Mouse (Mus musculus): ENCODE measurements around the gene Gm44596.

Gene Gm44596

GRCm38 (mm10) chr6:128354140-128354539 lies 21.2 kb upstream of the Gm44596 start:
- H3K4me1 ChIP-seq (replicated peaks; ENCODE audit: low read depth, low read length) = peaks cover 55% of the 10 kb centered on the region
- TF ChIP-seq NANOG (IDR thresholded peaks at IDR 0.05; ENCODE audit: borderline replicate concordance, low read length) (no peak), CTCF (conservative IDR thresholded peaks at IDR 0.05; ENCODE audit: low read length) (no peak), POU5F1 (IDR thresholded peaks at IDR 0.05; ENCODE audit: borderline replicate concordance, low read length) (no peak)
- peaks cover 53% of the 10 kb centered on the region for H3K36me3 ChIP-seq (ENCODE audit: insufficient read depth, low read length)
- H3K9me3 ChIP-seq (ENCODE audit: low read length) = no peaks in the 10 kb centered on the region
- no peaks in the 10 kb centered on the region for H3K27me3 ChIP-seq (ENCODE audit: insufficient read depth, low read length)
- 0 out of 2 replicates have a peak overlapping the region, but pooled peaks have one; percentile 91 for H3K4me3 ChIP-seq (replicated peaks; ENCODE audit: low read length)

GRCm38 (mm10) chr6:128355201-128355681 lies 20.1 kb upstream of the Gm44596 start:
- H3K4me3 ChIP-seq (replicated peaks; ENCODE audit: low read length) = peak overlapping the region; percentile 91
- H3K27me3 ChIP-seq (ENCODE audit: insufficient read depth, low read length) = no peaks in the 10 kb centered on the region
- H3K9me3 ChIP-seq (ENCODE audit: low read length) = no peaks in the 10 kb centered on the region
- peaks cover 55% of the 10 kb centered on the region for H3K36me3 ChIP-seq (ENCODE audit: insufficient read depth, low read length)
- TF ChIP-seq POU5F1 (IDR thresholded peaks at IDR 0.05; ENCODE audit: borderline replicate concordance, low read length) (no peak), NANOG (IDR thresholded peaks at IDR 0.05; ENCODE audit: borderline replicate concordance, low read length) (0 out of 2 replicates have a peak, but pooled peaks have one; percentile 15), CTCF (conservative IDR thresholded peaks at IDR 0.05; ENCODE audit: low read length) (no peak)
- peaks cover 59% of the 10 kb centered on the region for H3K4me1 ChIP-seq (replicated peaks; ENCODE audit: low read depth, low read length)

- TF ChIP-seq NANOG (IDR thresholded peaks at IDR 0.05; ENCODE audit: borderline replicate concordance, low read length) (no peak), CTCF (conservative IDR thresholded peaks at IDR 0.05; ENCODE audit: low read length) (no peak), POU5F1 (IDR thresholded peaks at IDR 0.05; ENCODE audit: borderline replicate concordance, low read length) (no peak)
- Histone ChIP-seq H3K4me3 (replicated peaks; ENCODE audit: low read length) (peak within 1 kb of the TSS; percentile 91), H3K4me1 (replicated peaks; ENCODE audit: low read depth, low read length) (peaks cover 65% of the 10 kb centered on the region), H3K36me3 (ENCODE audit: insufficient read depth, low read length) (peaks cover 55% of the 10 kb centered on the region), H3K9me3 (ENCODE audit: low read length) (no peaks in the 10 kb centered on the region), H3K27me3 (ENCODE audit: insufficient read depth, low read length) (no peaks in the 10 kb centered on the region)
These were observed 19.4 kb upstream of the Gm44596 start, which contains the start of gene Tulp3 for GRCm38 (mm10) chr6:128355726-128356416. Tulp3 (minus strand) TSS chr6:128355851.

- H3K36me3 ChIP-seq (ENCODE audit: insufficient read depth, low read length) = peaks cover 45% of the 10 kb centered on the region
- no peaks in the 10 kb centered on the region for H3K27me3 ChIP-seq (ENCODE audit: insufficient read depth, low read length)
- no peaks in the 10 kb centered on the region for H3K9me3 ChIP-seq (ENCODE audit: low read length)
- no peak overlapping the region for H3K4me3 ChIP-seq (replicated peaks; ENCODE audit: low read length)
- H3K4me1 ChIP-seq (replicated peaks; ENCODE audit: low read depth, low read length) = peaks cover 72% of the 10 kb centered on the region
- TF ChIP-seq CTCF (conservative IDR thresholded peaks at IDR 0.05; ENCODE audit: low read length) = peak; percentile 100
- TF ChIP-seq NANOG (IDR thresholded peaks at IDR 0.05; ENCODE audit: borderline replicate concordance, low read length) = no peak
These were observed 16.3 kb upstream of the Gm44596 start for GRCm38 (mm10) chr6:128358999-128359398.

GRCm38 (mm10) chr6:128361901-128362300 lies 13.4 kb upstream of the Gm44596 start:
- H3K9me3 ChIP-seq (ENCODE audit: low read length) = no peaks in the 10 kb centered on the region
- peaks cover 65% of the 10 kb centered on the region for H3K36me3 ChIP-seq (ENCODE audit: insufficient read depth, low read length)
- no peak for TF ChIP-seq NANOG (IDR thresholded peaks at IDR 0.05; ENCODE audit: borderline replicate concordance, low read length)
- no peak for TF ChIP-seq CTCF (conservative IDR thresholded peaks at IDR 0.05; ENCODE audit: low read length)
- no peak for TF ChIP-seq POU5F1 (IDR thresholded peaks at IDR 0.05; ENCODE audit: borderline replicate concordance, low read length)
- H3K27me3 ChIP-seq (ENCODE audit: insufficient read depth, low read length) = no peaks in the 10 kb centered on the region
- H3K4me3 ChIP-seq (replicated peaks; ENCODE audit: low read length) = peak overlapping the region; percentile 91
- H3K4me1 ChIP-seq (replicated peaks; ENCODE audit: low read depth, low read length) = peaks cover 79% of the 10 kb centered on the region

- Histone ChIP-seq H3K4me3 (replicated peaks; ENCODE audit: low read length) (peak within 1 kb of the TSS; percentile 91), H3K36me3 (ENCODE audit: insufficient read depth, low read length) (peaks cover 65% of the 10 kb centered on the region), H3K4me1 (replicated peaks; ENCODE audit: low read depth, low read length) (peaks cover 73% of the 10 kb centered on the region), H3K9me3 (ENCODE audit: low read length) (no peaks in the 10 kb centered on the region), H3K27me3 (ENCODE audit: insufficient read depth, low read length) (no peaks in the 10 kb centered on the region)
- no peak for TF ChIP-seq POU5F1 (IDR thresholded peaks at IDR 0.05; ENCODE audit: borderline replicate concordance, low read length)
- no peak for TF ChIP-seq NANOG (IDR thresholded peaks at IDR 0.05; ENCODE audit: borderline replicate concordance, low read length)
- no peak for TF ChIP-seq CTCF (conservative IDR thresholded peaks at IDR 0.05; ENCODE audit: low read length)
These were observed 12.8 kb upstream of the Gm44596 start, which contains the start of the genes Rhno1 and Foxm1 for GRCm38 (mm10) chr6:128362381-128363006. Rhno1 (minus strand) TSS chr6:128362911. Foxm1 (plus strand) TSS chr6:128362967.

GRCm38 (mm10) chr6:128363007-128363825 lies 12.1 kb upstream of the Gm44596 start:
- TF ChIP-seq CTCF (conservative IDR thresholded peaks at IDR 0.05; ENCODE audit: low read length) (no peak), NANOG (IDR thresholded peaks at IDR 0.05; ENCODE audit: borderline replicate concordance, low read length) (no peak), POU5F1 (IDR thresholded peaks at IDR 0.05; ENCODE audit: borderline replicate concordance, low read length) (no peak)
- Histone ChIP-seq H3K27me3 (ENCODE audit: insufficient read depth, low read length) (no peaks in the 10 kb centered on the region), H3K4me1 (replicated peaks; ENCODE audit: low read depth, low read length) (peaks cover 67% of the 10 kb centered on the region), H3K4me3 (replicated peaks; ENCODE audit: low read length) (peak overlapping the region; percentile 91), H3K9me3 (ENCODE audit: low read length) (no peaks in the 10 kb centered on the region), H3K36me3 (ENCODE audit: insufficient read depth, low read length) (peaks cover 64% of the 10 kb centered on the region)

- peaks cover 54% of the 10 kb centered on the region for H3K4me1 ChIP-seq (replicated peaks; ENCODE audit: low read depth, low read length)
- no peaks in the 10 kb centered on the region for H3K9me3 ChIP-seq (ENCODE audit: low read length)
- TF ChIP-seq POU5F1 (IDR thresholded peaks at IDR 0.05; ENCODE audit: borderline replicate concordance, low read length) = no peak
- TF ChIP-seq CTCF (conservative IDR thresholded peaks at IDR 0.05; ENCODE audit: low read length) = no peak
- TF ChIP-seq NANOG (IDR thresholded peaks at IDR 0.05; ENCODE audit: borderline replicate concordance, low read length) = no peak
- no peak overlapping the region for H3K4me3 ChIP-seq (replicated peaks; ENCODE audit: low read length)
- no peaks in the 10 kb centered on the region for H3K27me3 ChIP-seq (ENCODE audit: insufficient read depth, low read length)
- H3K36me3 ChIP-seq (ENCODE audit: insufficient read depth, low read length) = peaks cover 70% of the 10 kb centered on the region
These were observed 10.6 kb upstream of the Gm44596 start for GRCm38 (mm10) chr6:128364721-128365120.
